In genomic region chr15:78267441-78267840, GRCm38 (mm10) we compare ENCODE assay signal across 22 mouse cellular contexts. TPM values are rescaled to one million over a fixed set of nuclear protein-coding genes. Genes with fewer than 3 reads are reported as not detected.
DNase-seq lines count a peak whose midpoint lies in the region; ATAC-seq lines count a peak whose summit lies in the region.
"Had no signal": no experiment of that assay in that cellular context is flagged by ENCODE, and none has a peak within 500 bp of the region (broad histone marks: within the 10 kb centered on the region; RNA-seq: fewer than 3 reads in every experiment).

No protein-coding gene starts in this region.

- H3K4me3 ChIP-seq in megakaryocyte, embryonic 14.5 days (replicated peaks) = peak overlapping the region; percentile 65
- no peak overlapping the region for H3K4me3 ChIP-seq in liver, embryonic 13.5 days (replicated peaks)
- H3K4me3 ChIP-seq: forebrain, embryonic 13.5 days; hindbrain, embryonic 12.5 days; left cerebral cortex, adult 2 months; limb, embryonic 10.5 days had no signal

- peak overlapping the region; percentile 52 for H3K4me2 ChIP-seq in liver, embryonic 13.5 days
- H3K4me2 ChIP-seq: forebrain, embryonic 13.5 days; hindbrain, embryonic 12.5 days had no signal

- WGBS in liver, embryonic 13.5 days (ENCODE audit: insufficient replicate concordance) = 27% methylated on average over 10 of the region's 10 CpGs

- peaks cover 81% of the 10 kb centered on the region for H3K4me1 ChIP-seq in megakaryocyte, embryonic 14.5 days
- H3K4me1 ChIP-seq in liver, embryonic 13.5 days (replicated peaks) = peaks cover 74% of the 10 kb centered on the region
- H3K4me1 ChIP-seq: forebrain, embryonic 13.5 days; hindbrain, embryonic 12.5 days; limb, embryonic 10.5 days had no signal

- no peaks in the 10 kb centered on the region for H3K27me3 ChIP-seq in megakaryocyte, embryonic 14.5 days (replicated peaks)
- H3K27me3 ChIP-seq in liver, embryonic 13.5 days = no peaks in the 10 kb centered on the region
- H3K27me3 ChIP-seq: CH12.LX; forebrain, embryonic 13.5 days; hindbrain, embryonic 12.5 days had no signal

- H3K36me3 ChIP-seq in megakaryocyte, embryonic 14.5 days (replicated peaks; ENCODE audit: low read length) = peaks cover 21% of the 10 kb centered on the region
- no peaks in the 10 kb centered on the region for H3K36me3 ChIP-seq in liver, embryonic 13.5 days
- H3K36me3 ChIP-seq: hindbrain, embryonic 12.5 days; limb, embryonic 10.5 days had no signal

- H3K27ac ChIP-seq in liver, embryonic 13.5 days = peak overlapping the region; percentile 91
- H3K27ac ChIP-seq: forebrain, embryonic 13.5 days; hindbrain, embryonic 12.5 days; left cerebral cortex, adult 2 months; limb, embryonic 10.5 days had no signal

- peak overlapping the region; percentile 64 for H3K9ac ChIP-seq in liver, embryonic 13.5 days
- H3K9ac ChIP-seq: forebrain, embryonic 13.5 days; hindbrain, embryonic 12.5 days had no signal

- peak; percentile 93 for DNase-seq in heart, adult 11 months
- DNase-seq in heart, postnatal 4 days = no peak
- no peak for DNase-seq in liver, embryonic 13.5 days
- DNase-seq: adrenal gland, adult 2 months; cerebellum, adult 9-11 months; kidney, adult 9 months; kidney, postnatal 36 days; lung, adult 18-20 months; lung, postnatal 14 days; right cerebral cortex, postnatal 14 days; spleen, adult 18-20 months; thymus, postnatal 4 days had no signal

- no peak for ATAC-seq in megakaryocyte, adult 5-6 weeks (ENCODE audit: poor library complexity, severe bottlenecking)
- peak; percentile 41; the same call in 1 of the 2 replicates for ATAC-seq in liver, embryonic 13.5 days (ENCODE audit: low read depth)
- ATAC-seq in frontal cortex, adult (ENCODE audit: low TSS enrichment) = no peak
- ATAC-seq in activated CD4-positive, CD25-positive, alpha-beta regulatory T cell, adult 4 months = no peak
- ATAC-seq: forebrain, embryonic 13.5 days; midbrain, embryonic 16.5 days had no signal

- peaks cover 8% of the 10 kb centered on the region; the same call in 1 of the 2 replicates for H3K9me3 ChIP-seq in megakaryocyte, embryonic 14.5 days
- H3K9me3 ChIP-seq in liver, embryonic 13.5 days (replicated peaks) = no peaks in the 10 kb centered on the region
- H3K9me3 ChIP-seq: forebrain, embryonic 13.5 days; hindbrain, embryonic 12.5 days; limb, embryonic 10.5 days had no signal

RNA-seq across cellular contexts. Expression of gene Ncf4, which starts 22.8 kb away (rescaled TPM):
- 1 to 10 TPM; 1.9 to 2.1 TPM for total RNA-seq in heart, postnatal 4 days (2021)
- 31.4 and 83.6 TPM in 2 replicates for polyA plus RNA-seq in megakaryocyte, embryonic 14.5 days (2012; ENCODE audit: insufficient read depth, low replicate concordance)
- 367 and 392 TPM in 2 replicates for total RNA-seq in megakaryocyte, adult 5-6 weeks (2015)
- total RNA-seq in megakaryocyte, adult 5-6 weeks (2017) = 250 and 266 TPM in 2 replicates
- polyA plus RNA-seq in liver, embryonic 13.5 days (2015; fragmentation: Nextera tagmentation; extraction: Ambion mirVana) = 26.4 and 35.3 TPM in 2 replicates
- polyA plus RNA-seq in activated CD4-positive, CD25-positive, alpha-beta regulatory T cell, adult 4 months (2017; shearing (Covaris generic)) = 100 to 1,000 TPM; 178 to 188 TPM

RNA-seq across cellular contexts. Expression of gene Csf2rb2, which starts 38.1 kb away (rescaled TPM):
- total RNA-seq in heart, postnatal 4 days (2021) = 1 to 10 TPM; 1.1 to 1.2 TPM
- polyA plus RNA-seq in megakaryocyte, embryonic 14.5 days (2012; ENCODE audit: insufficient read depth, low replicate concordance) = 47.0 and 75.8 TPM in 2 replicates
- 34.0 and 38.5 TPM in 2 replicates for total RNA-seq in megakaryocyte, adult 5-6 weeks (2015)
- 8.2 and 12.2 TPM in 2 replicates for total RNA-seq in megakaryocyte, adult 5-6 weeks (2017)
- 0.54 and 0.83 TPM in 2 replicates for polyA plus RNA-seq in liver, embryonic 13.5 days (2015; fragmentation: Nextera tagmentation; extraction: Ambion mirVana)
- polyA plus RNA-seq in activated CD4-positive, CD25-positive, alpha-beta regulatory T cell, adult 4 months (2017; shearing (Covaris generic)) = not detected

RNA-seq across cellular contexts. Expression of gene Csf2rb, which starts 58.1 kb away (rescaled TPM):
- 1 to 10 TPM; 1.6 to 2.0 TPM for total RNA-seq in heart, postnatal 4 days (2021)
- 80.6 and 123 TPM in 2 replicates for polyA plus RNA-seq in megakaryocyte, embryonic 14.5 days (2012; ENCODE audit: insufficient read depth, low replicate concordance)
- total RNA-seq in megakaryocyte, adult 5-6 weeks (2015) = 149 and 170 TPM in 2 replicates
- total RNA-seq in megakaryocyte, adult 5-6 weeks (2017) = 140 and 184 TPM in 2 replicates
- polyA plus RNA-seq in liver, embryonic 13.5 days (2015; fragmentation: Nextera tagmentation; extraction: Ambion mirVana) = 3.3 and 3.8 TPM in 2 replicates
- polyA plus RNA-seq in activated CD4-positive, CD25-positive, alpha-beta regulatory T cell, adult 4 months (2017; shearing (Covaris generic)) = under 1 TPM; 0.09 to 0.31 TPM

Comparison
In these comparisons a context has a peak if more than half of its experiments do, and no peak if none do; other contexts are left out.
1. RNA of gene Csf2rb2, which starts 38.1 kb away (polyA plus RNA-seq): 47.0 to 75.8 TPM in megakaryocyte, embryonic 14.5 days; 0.54 to 0.83 TPM in liver, embryonic 13.5 days and not detected in activated CD4-positive, CD25-positive, alpha-beta regulatory T cell, adult 4 months; every median in the first group is over 10 times any median in the second.
2. RNA of gene Csf2rb, which starts 58.1 kb away (polyA plus RNA-seq): 80.6 to 123 TPM in megakaryocyte, embryonic 14.5 days; 3.3 to 3.8 TPM in liver, embryonic 13.5 days and 0.09 to 0.31 TPM in activated CD4-positive, CD25-positive, alpha-beta regulatory T cell, adult 4 months; every median in the first group is over 10 times any median in the second.